Mouse (Mus musculus) MEL (cell line): ENCODE measurements around the gene Mrpl53. TPM values are rescaled to one million over a fixed set of nuclear protein-coding genes. Genes with fewer than 3 reads are reported as not detected.

Source experiments
- DNase-seq: peaks from one replicate; pipeline ENCODE4 v3.0.0; 2011; ENCODE audit warnings: low read depth, low spot score
- H3K27ac ChIP-seq: 2 replicates; pipeline ENCODE4 v1.5.1; 2012; ENCODE audit warnings: low read depth, mild to moderate bottlenecking, control low read depth, low read length, moderate library complexity; ENCODE audit not compliant: control insufficient read depth
- H3K27me3 ChIP-seq, 2 experiments: fragments of 150-350 bp in 1 of 2; sonication (generic) in 1 of 2; 2 replicates each; pipeline ENCODE4 v1.6.1; 2012; ENCODE audit warnings: low read length in 2 of 2, mild to moderate bottlenecking in 2 of 2, improper control_type of control experiment in 1 of 2, moderate library complexity in 1 of 2; ENCODE audit not compliant: insufficient read depth in 2 of 2, control insufficient read depth in 1 of 2
- H3K36me3 ChIP-seq, 2 experiments: 2 replicates each; pipeline ENCODE4 v1.6.1; 2012 to 2014; ENCODE audit warnings: low read length in 2 of 2, improper control_type of control experiment in 1 of 2, inconsistent platforms in 1 of 2, mild to moderate bottlenecking in 1 of 2; ENCODE audit not compliant: insufficient read depth in 2 of 2, control insufficient read depth in 1 of 2
- H3K4me1 ChIP-seq, 2 experiments: fragments of 150-350 bp in 1 of 2; sonication (generic) in 1 of 2; 2 replicates each; pipeline ENCODE4 v1.6.1; 2012; ENCODE audit warnings: low read length in 2 of 2, improper control_type of control experiment in 1 of 2, mild to moderate bottlenecking in 1 of 2; ENCODE audit not compliant: insufficient read depth in 2 of 2, control insufficient read depth in 1 of 2
- H3K4me3 ChIP-seq, 2 experiments: fragments of 150-350 bp in 1 of 2; sonication (generic) in 1 of 2; 2 replicates each; pipeline ENCODE4 v1.5.1; 2012; ENCODE audit warnings: low read depth in 2 of 2, low read length in 2 of 2, mild to moderate bottlenecking in 2 of 2, moderate library complexity in 2 of 2, control low read depth in 1 of 2, improper control_type of control experiment in 1 of 2; ENCODE audit not compliant: control insufficient read depth in 1 of 2, insufficient read depth in 1 of 2
- H3K79me2 ChIP-seq: 2 replicates; pipeline ENCODE4 v1.6.1; 2012; ENCODE audit warnings: mild to moderate bottlenecking, low read length, moderate library complexity; ENCODE audit not compliant: control insufficient read depth, poor library complexity, insufficient read depth
- H3K9ac ChIP-seq: 2 replicates; pipeline ENCODE4 v1.6.1; 2012; ENCODE audit warnings: low read depth, mild to moderate bottlenecking, control low read depth, low read length, moderate library complexity; ENCODE audit not compliant: control insufficient read depth, poor library complexity, severe bottlenecking
- H3K9me3 ChIP-seq: fragments of 150-350 bp; sonication (generic); replicated peaks from 2 replicates; pipeline ENCODE4 v1.6.1; 2012; ENCODE audit warnings: mild to moderate bottlenecking, low read length, improper control_type of control experiment, moderate library complexity; ENCODE audit not compliant: insufficient read depth
- BHLHE40 ChIP-seq: IDR thresholded peaks from 2 replicates; pipeline ENCODE4 v1.6.1; 2012; ENCODE audit warnings: low read depth, mild to moderate bottlenecking, inconsistent platforms, low read length, improper control_type of control experiment, borderline replicate concordance
- CHD1 ChIP-seq: IDR thresholded peaks from 2 replicates; pipeline ENCODE4 v1.6.1; 2012; ENCODE audit warnings: low read depth, mild to moderate bottlenecking, inconsistent platforms, low read length, improper control_type of control experiment
- CHD2 ChIP-seq: IDR thresholded peaks from 2 replicates; pipeline ENCODE4 v1.6.1; 2011; ENCODE audit warnings: low read length, improper control_type of control experiment
- E2F4 ChIP-seq: IDR thresholded peaks from 2 replicates; pipeline ENCODE4 v1.6.1; 2011; ENCODE audit warnings: low read depth, low read length, improper control_type of control experiment, borderline replicate concordance
- GATA1 ChIP-seq: IDR thresholded peaks from 2 replicates; pipeline ENCODE4 v1.6.1; 2011; ENCODE audit warnings: low read depth, low read length, improper control_type of control experiment
- HCFC1 ChIP-seq: IDR thresholded peaks from 2 replicates; pipeline ENCODE4 v1.6.1; 2012; ENCODE audit warnings: low read depth, mild to moderate bottlenecking, inconsistent platforms, low read length, improper control_type of control experiment, moderate library complexity
- KAT2A ChIP-seq: conservative IDR thresholded peaks from 2 replicates; pipeline ENCODE4 v1.6.1; 2012; ENCODE audit warnings: low read depth, low read length, improper control_type of control experiment, inconsistent platforms
- MAX ChIP-seq: IDR thresholded peaks from 2 replicates; pipeline ENCODE4 v1.6.1; 2011; ENCODE audit warnings: low read length, improper control_type of control experiment
- MEF2A ChIP-seq: IDR thresholded peaks from 2 replicates; pipeline ENCODE4 v1.6.1; 2014; ENCODE audit warnings: low read depth, mild to moderate bottlenecking, inconsistent platforms, low read length, improper control_type of control experiment; ENCODE audit not compliant: poor library complexity, insufficient replicate concordance, severe bottlenecking; ENCODE audit errors: extremely low read depth
- MXI1 ChIP-seq: IDR thresholded peaks from 2 replicates; pipeline ENCODE4 v1.6.1; 2011; ENCODE audit warnings: mild to moderate bottlenecking, low read depth, low read length, improper control_type of control experiment
- MYB ChIP-seq: IDR thresholded peaks from 2 replicates; pipeline ENCODE4 v1.6.1; 2011; ENCODE audit warnings: mild to moderate bottlenecking, low read depth, low read length, improper control_type of control experiment
- MYC ChIP-seq: IDR thresholded peaks from 2 replicates; pipeline ENCODE4 v1.6.1; 2011; ENCODE audit warnings: low read depth, mild to moderate bottlenecking, low read length, improper control_type of control experiment, moderate library complexity
- NELFE ChIP-seq: IDR thresholded peaks from 2 replicates; pipeline ENCODE4 v1.6.1; 2011; ENCODE audit warnings: low read depth, low read length, improper control_type of control experiment
- NRF1 ChIP-seq: IDR thresholded peaks from 2 replicates; pipeline ENCODE4 v1.6.1; 2014; ENCODE audit warnings: low read depth, mild to moderate bottlenecking, inconsistent platforms, low read length, improper control_type of control experiment, moderate library complexity; ENCODE audit not compliant: poor library complexity, insufficient read depth, severe bottlenecking
- POLR2A ChIP-seq, 2 experiments: IDR thresholded peaks; 2 replicates each; pipeline ENCODE4 v1.6.1; 2011 to 2012; ENCODE audit warnings: low read length in 2 of 2, mild to moderate bottlenecking in 2 of 2, control low read depth in 1 of 2, improper control_type of control experiment in 1 of 2, low read depth in 1 of 2, moderate library complexity in 1 of 2; ENCODE audit not compliant: control insufficient read depth in 1 of 2, insufficient read depth in 1 of 2, poor library complexity in 1 of 2
- POLR2AphosphoS2 ChIP-seq: IDR thresholded peaks from 2 replicates; pipeline ENCODE4 v1.6.1; 2011; ENCODE audit warnings: low read length, improper control_type of control experiment
- POLR2AphosphoS5 ChIP-seq: IDR thresholded peaks from 2 replicates; pipeline ENCODE4 v1.6.1; 2012; ENCODE audit warnings: low read depth, borderline replicate concordance, mild to moderate bottlenecking, inconsistent platforms, low read length, moderate library complexity, mixed read lengths
- RCOR1 ChIP-seq: IDR thresholded peaks from 2 replicates; pipeline ENCODE4 v1.6.1; 2012; ENCODE audit warnings: low read depth, mild to moderate bottlenecking, inconsistent platforms, low read length, improper control_type of control experiment
- SMC3 ChIP-seq: IDR thresholded peaks from 2 replicates; pipeline ENCODE4 v1.6.1; 2011; ENCODE audit warnings: low read depth, low read length, improper control_type of control experiment
- TAL1 ChIP-seq: IDR thresholded peaks from 2 replicates; pipeline ENCODE4 v1.6.1; 2012; ENCODE audit warnings: mild to moderate bottlenecking, inconsistent platforms, low read length, moderate library complexity, mixed read lengths
- TBP ChIP-seq: IDR thresholded peaks from 2 replicates; pipeline ENCODE4 v1.8.0; 2011; ENCODE audit warnings: low read depth, low read length, improper control_type of control experiment
- UBTF ChIP-seq: IDR thresholded peaks from 2 replicates; pipeline ENCODE4 v1.6.1; 2012; ENCODE audit warnings: low read depth, mild to moderate bottlenecking, inconsistent platforms, low read length, improper control_type of control experiment, moderate library complexity, borderline replicate concordance; ENCODE audit not compliant: insufficient read depth
- USF1 ChIP-seq: IDR thresholded peaks from 2 replicates; pipeline ENCODE4 v1.6.1; 2014; ENCODE audit warnings: low read depth, mild to moderate bottlenecking, inconsistent platforms, low read length, improper control_type of control experiment, moderate library complexity
- USF2 ChIP-seq, 2 experiments: IDR thresholded peaks; 2 replicates each; pipeline ENCODE4 v1.6.1; 2011 to 2012; ENCODE audit warnings: improper control_type of control experiment in 2 of 2, low read length in 2 of 2, borderline replicate concordance in 1 of 2, inconsistent platforms in 1 of 2, low read depth in 1 of 2, mild to moderate bottlenecking in 1 of 2; ENCODE audit not compliant: insufficient read depth in 1 of 2
- ZC3H11A ChIP-seq: IDR thresholded peaks from 2 replicates; pipeline ENCODE4 v1.6.1; 2012; ENCODE audit warnings: low read depth, mild to moderate bottlenecking, inconsistent platforms, low read length, improper control_type of control experiment
- ZKSCAN1 ChIP-seq: IDR thresholded peaks from 2 replicates; pipeline ENCODE4 v1.6.1; 2012; ENCODE audit warnings: low read depth, mild to moderate bottlenecking, inconsistent platforms, low read length, improper control_type of control experiment, moderate library complexity
- ZMIZ1 ChIP-seq: IDR thresholded peaks from 2 replicates; pipeline ENCODE4 v1.6.1; 2012; ENCODE audit warnings: low read depth, mild to moderate bottlenecking, inconsistent platforms, low read length, improper control_type of control experiment, moderate library complexity
- ZNF384 ChIP-seq: IDR thresholded peaks from 2 replicates; pipeline ENCODE4 v1.6.1; 2012; ENCODE audit warnings: low read depth, mild to moderate bottlenecking, inconsistent platforms, low read length, improper control_type of control experiment
- polyA plus RNA-seq, 2 experiments: library from polyadenylated mRNA; stranded (reverse) in 1 of 2; unstranded in 1 of 2; fragments of >175 nt in 1 of 2; fragments of >200 nt in 1 of 2; gene quantifications; 2 replicates each; pipeline versions ENCODE4 v1.2.1 to v1.2.4; 2012; ENCODE audit warnings: low replicate concordance in 2 of 2, low read depth in 1 of 2; ENCODE audit not compliant: insufficient read length in 2 of 2, insufficient read depth in 1 of 2, missing spikeins in 1 of 2
- total RNA-seq: library from RNA; depleted of rRNA; stranded (reverse); fragments of 300-350 nt; gene quantifications from 2 replicates; pipeline ENCODE4 v1.2.3, GENCODE M21; 2012

Mrpl53 gene
- total and polyA plus RNA-seq, 3 experiments: 63.8 to 91.3 TPM; not detected in 1

- H3K9ac ChIP-seq: peak overlapping the region; percentile 46
- DNase-seq: no peak
- no peaks in the 10 kb centered on the region for H3K27me3 ChIP-seq
- peaks cover 0 to 31% of the 10 kb centered on the region in 2 experiments; a peak in 2 of 4 replicates for H3K36me3 ChIP-seq
- peaks cover 48% of the 10 kb centered on the region for H3K79me2 ChIP-seq
- TF ChIP-seq TAL1: no peak
- TF ChIP-seq NRF1: no peak
- no peak for TF ChIP-seq MEF2A
- TF ChIP-seq MXI1: no peak
- TF ChIP-seq MYB: no peak
- TF ChIP-seq ZMIZ1: no peak
- TF ChIP-seq SMC3: no peak
- TF ChIP-seq ZKSCAN1: no peak
- TF ChIP-seq RCOR1: no peak
- TF ChIP-seq ZC3H11A: no peak
- TF ChIP-seq E2F4: no peak
- no peak for TF ChIP-seq UBTF
- no peak for TF ChIP-seq TBP
- TF ChIP-seq ZNF384: no peak
- no peak for TF ChIP-seq MAX
- no peak for TF ChIP-seq POLR2AphosphoS5
- TF ChIP-seq BHLHE40: no peak
- no peak for TF ChIP-seq CHD1
- no peak for TF ChIP-seq HCFC1
- TF ChIP-seq, all 39 proteins: peak for 0
- Histone ChIP-seq H3K27ac (peak overlapping the region; percentile 19; the same call in 1 of the 2 replicates), H3K9me3 (no peaks in the 10 kb centered on the region), H3K4me3 (no peak overlapping the region; a peak in 1 of 4 replicates), H3K4me1 (peaks cover 0 to 27% of the 10 kb centered on the region in 2 experiments; a peak in 3 of 4 replicates)
These were observed 10.9 kb downstream of the Mrpl53 start for GRCm38 (mm10) chr6:83119734-83120051.

- peak; percentile 99 for DNase-seq
- Histone ChIP-seq H3K9ac (peak within 1 kb of the TSS; percentile 80), H3K27me3 (no peaks in the 10 kb centered on the region), H3K4me1 (peaks cover 0 to 29% of the 10 kb centered on the region in 2 experiments; a peak in 3 of 4 replicates), H3K27ac (peak within 1 kb of the TSS; percentile 80), H3K9me3 (no peaks in the 10 kb centered on the region), H3K4me3 (peak within 1 kb of the TSS; percentile 80 to 82), H3K79me2 (peaks cover 38% of the 10 kb centered on the region), H3K36me3 (peaks cover 0 to 33% of the 10 kb centered on the region in 2 experiments; a peak in 2 of 4 replicates)
- TF ChIP-seq NELFE (peak; percentile 82), MYB (no peak), TBP (peak; percentile 85), ZC3H11A (no peak), MAX (peak; percentile 65; the same call in 1 of the 2 replicates), USF1 (peak; percentile 22; the same call in 1 of the 2 replicates), E2F4 (peak; percentile 56; the same call in 1 of the 2 replicates), POLR2AphosphoS2 (peak; percentile 96), MXI1 (0 out of 2 replicates have a peak, but pooled peaks have one; percentile 37), CHD2 (peak; percentile 75), USF2 (IDR thresholded peaks at IDR 0.05; ENCODE audit: borderline replicate concordance in 1 of 2, insufficient read depth in 1 of 2, low read depth in 1 of 2, low read length in 2 of 2) (no peak), POLR2A (IDR thresholded peaks at IDR 0.05; ENCODE audit: control insufficient read depth in 1 of 2, insufficient read depth in 1 of 2, low read depth in 1 of 2, low read length in 2 of 2, poor library complexity in 1 of 2) (peak; percentile 60 to 90), TAL1 (0 out of 2 replicates have a peak, but pooled peaks have one; percentile 3), GATA1 (peak; percentile 49; the same call in 1 of the 2 replicates), KAT2A (no peak; the same call in 1 of the 2 replicates), MYC (0 out of 2 replicates have a peak, but pooled peaks have one; percentile 11)
These were observed 12.4 kb downstream of the Mrpl53 start, which contains the start of gene Wbp1 for GRCm38 (mm10) chr6:83120930-83121862. TSS of gene Wbp1 (minus strand) at chr6:83121559.
